Mouse (Mus musculus): ENCODE results near the gene Tm2d3. TPM values are rescaled to one million over a fixed set of nuclear protein-coding genes. Genes with fewer than 3 reads are reported as not detected.
A peak's percentile ranks its signal among the peaks of the same experiment; 100 is the strongest.

Tm2d3 gene
- total RNA-seq, 2 experiments from 2014 or later = 48.7 to 54.2 TPM

DNA sequence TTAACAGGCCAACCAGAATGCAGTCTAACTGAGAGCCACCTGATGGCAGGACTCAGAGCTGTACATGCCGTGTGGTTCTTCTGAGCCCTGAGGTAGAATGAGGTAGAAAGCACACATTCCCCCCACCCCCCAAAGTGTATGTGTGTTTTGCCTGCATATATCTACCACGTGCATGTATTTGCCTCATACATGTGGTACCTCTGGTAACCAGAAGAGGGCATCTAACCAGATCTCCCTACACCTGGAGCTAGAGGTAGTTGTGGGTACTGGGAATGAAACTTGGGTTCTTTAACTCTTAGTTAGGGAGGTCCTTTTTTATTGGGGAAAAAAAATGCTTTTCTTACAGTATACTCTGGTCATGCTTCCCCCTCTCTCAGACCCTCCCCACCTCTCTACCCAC is 5.5 kb downstream of the Tm2d3 start:
- no peak for DNase-seq (ENCODE audit: low spot score in 2 of 2)
- intact Hi-C loops (cut with DNase I) = no loop called here

DNA sequence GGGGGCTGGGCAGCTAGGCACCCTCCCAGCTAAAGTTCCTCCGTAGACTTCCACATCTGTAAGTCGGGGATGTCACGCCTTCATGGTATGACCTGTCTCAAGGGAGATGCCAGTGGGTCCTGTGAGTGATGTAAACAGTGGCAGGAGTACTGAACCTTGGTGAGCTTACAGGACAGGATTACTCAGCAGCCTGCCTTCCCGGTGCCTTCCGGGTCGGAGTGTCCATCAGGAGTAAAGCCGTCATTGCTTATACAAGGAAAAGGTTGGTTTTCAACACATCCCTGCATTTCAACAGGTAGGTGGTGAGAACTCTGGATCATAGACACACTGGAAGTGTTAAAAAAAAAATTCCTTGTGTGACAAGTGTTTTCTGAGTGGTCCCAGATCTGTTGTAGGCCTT is 11.1 kb downstream of the Tm2d3 start:
- no peak for DNase-seq (ENCODE audit: low spot score in 2 of 2)
- intact Hi-C loops (cut with DNase I) = no loop called here

DNA sequence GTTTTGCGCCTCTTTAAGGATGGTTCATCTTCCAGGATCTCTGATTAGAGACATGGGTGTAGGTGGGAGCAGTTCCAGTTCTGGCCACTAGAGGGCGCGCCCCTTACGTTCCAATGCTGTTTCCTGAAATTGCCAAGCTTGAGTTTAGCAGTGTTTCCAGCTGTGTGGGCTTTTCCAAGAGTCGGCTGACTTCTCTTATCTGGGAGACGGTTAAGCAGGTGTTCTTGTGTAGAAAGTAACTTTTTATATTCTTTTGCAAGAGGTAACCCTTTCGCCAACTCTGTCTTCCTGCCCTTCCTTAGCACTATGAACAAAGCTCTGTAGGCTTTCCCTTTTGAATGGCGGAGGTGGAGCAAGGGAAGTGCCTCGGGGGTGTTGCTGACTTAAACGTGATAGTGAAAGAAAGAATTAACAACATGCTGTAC is 13.9 kb downstream of the Tm2d3 start:
- DNase-seq (ENCODE audit: low spot score in 2 of 2) = peak; percentile 75 to 80
- intact Hi-C loops (cut with DNase I) = loop anchor here (1.0 kb wide), 1 partner anchor 350 kb away; no protein-coding TSS in a partner anchor

DNA sequence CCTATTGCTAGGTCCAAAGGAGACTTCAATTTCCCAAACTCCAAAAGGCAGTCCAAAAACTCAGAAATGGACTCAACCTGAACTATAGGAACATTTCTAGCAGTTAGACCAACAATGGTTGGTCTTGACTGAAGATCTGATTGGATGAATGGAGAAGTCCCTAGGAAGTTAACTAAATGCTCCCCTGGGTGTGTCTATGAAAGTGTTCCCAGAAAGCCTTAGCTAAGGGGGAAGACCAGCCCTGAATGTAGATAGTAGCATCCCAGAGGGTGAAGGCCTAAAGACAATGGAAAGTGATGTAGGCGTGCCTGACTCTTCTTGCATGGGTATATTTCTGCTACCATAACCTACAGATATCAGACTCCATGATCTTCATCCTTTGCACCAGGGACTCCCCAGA is 17.5 kb downstream of the Tm2d3 start:
- DNase-seq (ENCODE audit: low spot score in 2 of 2) = no peak
- intact Hi-C loops (cut with DNase I) = no loop called here

DNA sequence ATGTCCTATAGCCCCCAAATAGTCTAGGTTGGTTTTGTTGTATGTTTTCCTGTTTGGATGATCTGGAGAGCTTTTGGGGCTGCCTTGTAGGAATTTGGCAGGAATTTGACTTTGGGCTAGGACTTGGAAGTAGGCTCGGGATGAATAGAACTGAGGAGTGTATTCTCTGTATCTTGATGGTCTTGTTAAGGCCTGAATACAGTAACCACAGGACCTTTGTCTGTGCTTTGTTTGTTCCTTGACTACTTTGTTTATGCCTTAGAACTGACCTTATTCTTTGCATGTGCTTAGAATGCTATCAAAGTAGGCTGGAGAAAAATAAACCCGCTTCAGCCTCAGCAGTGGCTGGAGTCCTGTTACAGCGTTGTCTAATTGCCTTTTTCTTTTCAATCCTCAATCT is 19.3 kb downstream of the Tm2d3 start:
- intact Hi-C loops (cut with DNase I) = no loop called here
- DNase-seq (ENCODE audit: low spot score in 2 of 2) = no peak

DNA sequence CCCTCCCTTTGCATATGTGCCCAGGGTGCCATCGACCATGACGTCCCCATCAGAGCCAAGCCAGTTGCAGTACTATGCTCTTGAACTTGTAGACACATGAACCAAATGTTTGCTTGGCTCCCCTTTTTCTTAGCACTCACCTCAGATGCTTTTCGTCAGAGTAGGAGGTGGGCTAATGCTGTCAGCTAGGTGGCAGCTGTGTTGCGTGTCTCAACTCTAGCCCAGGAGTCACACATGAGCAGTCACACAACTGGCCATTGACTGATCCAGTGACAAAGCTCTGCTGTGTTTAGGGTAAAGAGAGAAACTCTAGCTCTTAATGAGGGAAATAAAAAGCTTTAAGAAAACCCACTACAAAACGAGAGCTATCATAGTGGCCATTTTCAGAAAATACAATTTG is 22.8 kb downstream of the Tm2d3 start:
- intact Hi-C loops (cut with DNase I) = no loop called here

DNA sequence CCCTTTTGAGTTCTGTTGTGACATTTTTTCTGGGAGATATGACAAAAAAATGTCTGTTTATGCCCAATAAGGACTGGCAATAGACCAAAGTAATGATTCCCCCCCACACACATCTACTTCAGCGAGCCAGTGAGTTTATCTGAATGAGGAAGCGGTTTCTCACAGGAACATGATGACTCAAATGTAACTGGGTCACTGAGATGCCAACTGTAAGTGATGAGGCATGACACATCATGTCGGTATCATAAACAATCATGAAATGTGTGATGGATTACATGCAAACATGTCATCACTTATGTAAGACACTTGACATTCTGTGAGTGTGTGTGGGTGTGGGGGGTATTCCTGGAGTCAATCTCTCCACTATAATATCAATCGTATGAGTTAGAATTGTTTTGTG is 23.3 kb downstream of the Tm2d3 start:
- intact Hi-C loops (cut with DNase I) = no loop called here
- DNase-seq (ENCODE audit: low spot score in 2 of 2) = no peak

More for the DNA sequence above, 22.8 kb downstream of the Tm2d3 start:
- DNase-seq (ENCODE audit: low spot score in 2 of 2) = no peak

DNA sequence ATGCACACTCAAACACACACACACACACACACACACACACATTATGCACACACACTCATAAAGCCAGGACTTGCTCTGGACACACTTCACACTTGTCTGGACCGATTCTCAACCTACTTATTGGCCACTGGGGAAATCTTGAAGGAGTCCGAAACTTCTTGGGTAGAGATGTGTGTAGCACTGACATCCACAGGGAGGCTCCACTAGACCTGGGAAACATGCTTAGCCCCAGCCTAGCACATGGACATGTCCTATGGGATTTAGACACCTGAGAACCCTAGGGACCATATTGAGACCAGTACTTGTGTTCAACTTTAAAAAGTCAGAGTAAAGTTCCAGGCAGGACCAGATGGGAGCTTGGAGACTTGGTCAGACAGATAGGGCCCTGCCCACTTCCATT is 43.1 kb downstream of the Tm2d3 start:
- intact Hi-C loops (cut with DNase I) = loop anchor here (5.0 to 10.0 kb wide), 2 partner anchors 201 to 318 kb away; no protein-coding TSS in a partner anchor

DNA sequence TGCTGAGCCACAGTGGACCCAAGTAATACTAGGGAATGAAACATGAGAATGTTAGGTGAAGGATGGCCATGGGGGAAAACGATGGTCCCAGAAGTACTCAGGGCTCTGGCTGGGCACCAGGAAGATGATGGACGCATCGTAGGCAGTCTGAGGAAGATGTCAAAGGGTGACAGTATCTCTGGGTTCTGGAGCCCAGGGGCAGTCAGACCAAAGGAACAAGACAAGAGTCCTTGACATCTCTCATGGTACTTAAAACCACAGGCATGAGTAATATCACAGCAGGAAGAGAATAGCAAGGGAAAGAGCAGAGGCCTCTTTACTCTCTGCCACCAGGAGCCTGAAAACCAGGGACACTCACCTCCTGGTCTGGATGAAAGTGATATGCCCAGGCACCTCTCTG is 44.3 kb downstream of the Tm2d3 start:
- no peak for DNase-seq (ENCODE audit: low spot score in 2 of 2)
- intact Hi-C loops (cut with DNase I) = loop anchor here (5.0 to 10.0 kb wide), 2 partner anchors 200 to 302 kb away; no protein-coding TSS in a partner anchor

More for the DNA sequence above, 43.1 kb downstream of the Tm2d3 start:
- no peak for DNase-seq (ENCODE audit: low spot score in 2 of 2)

DNA sequence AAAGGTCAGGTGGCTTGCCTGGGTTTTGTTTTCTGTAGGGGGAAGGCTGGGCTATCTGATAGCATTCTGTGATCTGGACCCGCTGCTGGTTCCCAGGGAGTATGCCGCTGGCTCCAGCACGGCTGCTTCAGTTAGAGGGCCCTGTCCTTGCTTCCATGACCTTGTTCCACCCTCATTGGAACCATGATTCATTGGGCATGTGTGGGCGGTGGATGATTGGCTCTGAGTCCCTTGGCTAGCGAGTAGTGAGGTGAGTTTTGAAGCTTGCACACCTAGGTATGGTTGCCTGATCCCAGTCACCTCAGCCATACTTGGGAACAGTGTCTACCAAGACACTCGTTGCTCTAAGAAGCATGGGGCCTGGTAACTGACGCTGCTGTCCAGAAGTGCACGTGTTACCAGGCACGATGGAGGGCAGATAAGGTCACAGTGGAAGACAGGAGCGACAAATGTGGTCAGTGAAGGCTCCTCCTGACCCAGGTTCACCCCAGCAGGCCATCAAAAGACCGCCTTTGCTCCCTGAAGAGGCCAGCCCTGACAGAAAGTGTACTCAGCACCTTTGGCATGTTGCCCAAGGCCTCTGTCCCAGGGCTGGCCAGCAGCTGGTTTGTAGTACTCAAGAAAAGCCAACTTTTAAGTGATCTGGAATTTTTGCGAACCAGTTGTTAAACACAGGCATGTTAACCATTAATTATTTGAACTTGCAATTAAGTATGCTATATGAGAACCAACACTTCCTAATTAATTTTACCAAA is 46.5 kb downstream of the Tm2d3 start:
- intact Hi-C loops (cut with DNase I) = loop anchor here (5.0 to 10.0 kb wide), 2 partner anchors 197 to 300 kb away; no protein-coding TSS in a partner anchor
- DNase-seq (ENCODE audit: low spot score in 2 of 2) = no peak

DNA sequence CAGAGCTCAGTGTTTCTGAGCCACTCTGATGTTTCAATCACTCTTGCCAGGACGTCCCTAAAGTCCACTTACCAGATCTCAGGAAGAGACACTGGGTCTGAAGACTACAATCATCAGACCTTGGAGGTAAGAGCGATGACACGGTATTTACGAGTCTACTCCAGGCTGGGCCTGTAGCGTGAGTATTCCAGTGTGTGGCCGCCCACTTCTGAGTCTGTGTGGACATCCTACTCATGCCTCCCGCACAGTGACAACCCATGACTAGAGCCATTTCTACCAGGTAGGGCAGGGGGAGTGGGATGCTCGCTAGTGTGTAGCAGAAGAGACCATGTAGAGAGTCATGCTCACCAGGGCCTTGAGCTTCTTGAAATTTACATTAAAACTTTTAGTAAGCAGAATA is 51.9 kb downstream of the Tm2d3 start:
- intact Hi-C loops (cut with DNase I) = no loop called here
- DNase-seq (ENCODE audit: low spot score in 2 of 2) = no peak

DNA sequence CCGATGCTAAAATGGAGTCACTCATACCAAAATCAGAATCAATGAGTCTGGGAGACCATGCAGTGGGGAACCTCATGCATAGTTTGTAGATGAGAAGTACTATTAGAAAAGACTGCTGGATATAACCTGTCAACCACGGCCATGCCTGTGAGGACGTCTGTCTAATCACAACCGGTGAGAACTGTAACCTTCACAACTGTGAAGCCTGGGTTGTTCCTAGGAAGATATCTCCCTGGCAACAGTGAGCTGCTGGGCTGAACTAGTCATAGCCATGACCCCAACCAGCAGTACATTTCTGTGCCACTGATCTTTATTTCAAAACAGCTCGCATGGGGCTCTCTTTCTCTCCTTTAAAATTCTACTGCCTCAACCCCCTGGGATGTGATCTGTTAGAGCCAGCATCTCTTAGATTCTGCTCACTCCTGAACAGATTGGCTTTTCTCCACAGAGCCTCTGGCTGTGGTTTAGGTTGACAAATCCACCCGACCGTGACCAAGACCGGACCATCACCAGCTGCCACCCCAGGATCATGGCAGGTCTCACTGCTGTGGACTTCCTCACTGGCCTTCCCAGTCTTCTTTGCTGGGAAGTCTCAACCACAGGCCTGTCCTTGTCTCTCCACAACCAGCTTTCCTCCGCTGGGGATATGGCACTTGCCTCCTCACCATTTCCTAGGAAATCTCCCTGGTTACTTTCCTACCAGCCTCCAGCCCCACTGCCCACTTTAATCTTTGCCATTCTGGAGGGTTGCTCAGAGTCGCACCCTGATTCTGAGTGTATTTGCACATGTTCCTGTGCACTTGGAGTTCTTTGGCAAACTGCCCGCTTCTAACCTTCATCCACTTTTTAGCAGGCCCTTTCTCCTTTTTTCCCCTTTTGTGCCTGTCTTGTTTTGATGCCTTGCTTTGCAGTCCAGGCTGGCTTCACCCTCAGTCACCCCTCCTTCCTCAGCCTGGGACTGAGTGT is 57.3 kb downstream of the Tm2d3 start:
- DNase-seq (ENCODE audit: low spot score in 2 of 2) = no peak
- intact Hi-C loops (cut with DNase I) = no loop called here

Other genes starting within 250 kb of the Tm2d3 start
- 100 to 1,000 TPM; 121 to 161 TPM for gene Tjp1, start 163.4 kb upstream of the Tm2d3 start, total RNA-seq (2021)
- 10 to 100 TPM; 40.0 to 43.8 TPM for gene Tarsl2, start 46.3 kb upstream of the Tm2d3 start, total RNA-seq (2021)
- 1 to 10 TPM; 8.4 to 9.6 TPM for gene Pcsk6, start 170.6 kb downstream of the Tm2d3 start, total RNA-seq (2021)

All from left cerebral cortex, postnatal 36 days (tissue).